Mouse (Mus musculus) forebrain, embryonic 11.5 days (tissue): ENCODE results near the gene Tjap1. TPM values are rescaled to one million over a fixed set of nuclear protein-coding genes. Genes with fewer than 3 reads are reported as not detected.

ENCODE experiments used
- ATAC-seq: fragments of 200-750 bp; cut with Nextera tagmentation; replicated peaks from 2 replicates; pipeline ENCODE4 v1.8.0; 2017; ENCODE audit warnings: moderate TSS enrichment; ENCODE audit not compliant: low FRiP score
- DNase-seq: peaks from one replicate; pipeline ENCODE4 v3.0.0-alpha.2; 2017; ENCODE audit warnings: low spot score
- H3K27ac ChIP-seq: fragments of 300-500 bp; sonication (generic); 2 replicates; pipeline ENCODE4 v1.5.1; 2014; ENCODE audit warnings: low read depth, low read length
- H3K27me3 ChIP-seq: fragments of 300-500 bp; sonication (generic); 2 replicates; pipeline ENCODE4 v1.6.1; 2014; ENCODE audit warnings: mild to moderate bottlenecking, low read length, mixed read lengths; ENCODE audit not compliant: control insufficient read depth, insufficient read depth
- H3K36me3 ChIP-seq: fragments of 300-500 bp; sonication (generic); 2 replicates; pipeline ENCODE4 v1.6.1; 2014; ENCODE audit warnings: mild to moderate bottlenecking, low read length, moderate library complexity, mixed read lengths; ENCODE audit not compliant: control insufficient read depth, insufficient read depth
- H3K4me1 ChIP-seq: fragments of 300-500 bp; sonication (generic); replicated peaks from 2 replicates; pipeline ENCODE4 v1.6.1; 2014; ENCODE audit warnings: low read length, mixed read lengths; ENCODE audit not compliant: control insufficient read depth, insufficient read depth
- H3K4me2 ChIP-seq: fragments of 300-500 bp; sonication (generic); 2 replicates; pipeline ENCODE4 v1.6.1; 2014; ENCODE audit warnings: low read depth, mild to moderate bottlenecking, low read length, moderate library complexity, mixed read lengths; ENCODE audit not compliant: severe bottlenecking
- H3K4me3 ChIP-seq: fragments of 300-500 bp; sonication (generic); 2 replicates; pipeline ENCODE4 v1.5.1; 2014; ENCODE audit warnings: low read depth, low read length
- H3K9ac ChIP-seq: fragments of 300-500 bp; sonication (generic); 2 replicates; pipeline ENCODE4 v1.6.1; 2014; ENCODE audit warnings: low read length
- H3K9me3 ChIP-seq: fragments of 300-500 bp; sonication (generic); 2 replicates; pipeline ENCODE4 v1.6.1; 2016; ENCODE audit warnings: low read length, mixed read lengths; ENCODE audit not compliant: control insufficient read depth
- WGBS: fragments of 180-500 bp; shearing (Covaris S2); extraction: QIAGEN DNeasy Blood & Tissue Kit; methylation state at CpG from one replicate; pipeline ENCODE4 v1.1.7; 2014; 5-methylcytosine and 5-hydroxymethylcytosine counted together
- polyA plus RNA-seq: library from polyadenylated mRNA; unstranded; fragments of >200 nt; fragmentation: Nextera tagmentation; extraction: Ambion mirVana; gene quantifications from 2 replicates; pipeline ENCODE4 v1.2.1, GENCODE M21; 2014

Tjap1 gene
- polyA plus RNA-seq, 1 experiment from 2014 or later, result 62.6 TPM

DNA sequence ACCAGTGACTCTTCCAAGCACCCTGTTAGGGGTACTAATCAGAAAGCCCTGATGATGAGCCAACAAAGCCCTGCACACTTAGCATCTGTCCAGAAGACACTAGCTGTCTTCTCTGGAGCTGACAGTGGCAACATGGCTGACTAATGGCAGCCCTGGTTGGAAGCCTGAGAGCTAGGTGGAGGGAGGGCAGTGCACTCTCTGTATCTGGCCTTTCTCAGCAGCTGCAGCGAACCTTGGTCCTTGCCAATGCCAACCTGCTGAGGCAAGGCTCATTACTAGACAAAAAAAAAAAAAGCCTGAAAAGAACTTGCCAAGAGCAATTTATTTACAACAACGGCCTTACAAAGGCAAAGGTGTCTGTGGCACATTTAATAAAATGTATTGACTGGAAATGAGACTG is 39.2 kb downstream of the Tjap1 start:
- Histone ChIP-seq H3K27me3 (no peaks in the 10 kb centered on the region), H3K4me1 (peaks cover 7% of the 10 kb centered on the region; the same call in 1 of the 2 replicates), H3K9ac (no peak overlapping the region), H3K4me3 (no peak overlapping the region), H3K9me3 (no peaks in the 10 kb centered on the region), H3K36me3 (peaks cover 33% of the 10 kb centered on the region; the same call in 1 of the 2 replicates), H3K27ac (no peak overlapping the region), H3K4me2 (no peak overlapping the region)
- DNase-seq (no peak), ATAC-seq (no peak)
- 75% methylated on average over 2 of the region's 2 CpGs for WGBS

DNA sequence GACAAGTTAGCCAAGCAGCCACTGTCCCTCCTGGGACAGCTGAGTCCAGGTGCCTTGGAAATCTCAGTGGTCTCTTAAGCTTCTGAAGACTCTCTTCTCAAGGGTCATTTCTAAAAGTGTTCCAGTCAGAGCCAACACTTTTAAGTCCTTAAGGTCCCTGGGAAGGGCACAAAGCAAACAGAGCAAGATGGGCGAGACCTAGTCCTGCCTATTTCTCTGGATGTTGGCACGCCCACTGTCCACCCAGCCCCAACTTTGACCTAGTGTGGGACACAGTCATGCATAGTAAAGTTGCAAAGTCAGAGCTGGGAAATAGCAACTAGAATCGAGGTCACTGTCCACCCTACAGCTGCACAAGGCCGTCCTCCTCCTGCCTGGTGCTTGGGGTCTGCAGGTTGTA is 39.8 kb downstream of the Tjap1 start:
- ATAC-seq, result no peak
- DNase-seq, result no peak
- no peak overlapping the region for H3K4me3 ChIP-seq
- no peak overlapping the region for H3K27ac ChIP-seq
- 90% methylated on average over 4 of the region's 4 CpGs for WGBS
- H3K4me1 ChIP-seq, result peaks cover 5% of the 10 kb centered on the region; the same call in 1 of the 2 replicates
- no peaks in the 10 kb centered on the region for H3K27me3 ChIP-seq
- H3K9me3 ChIP-seq, result no peaks in the 10 kb centered on the region
- H3K4me2 ChIP-seq, result no peak overlapping the region
- H3K9ac ChIP-seq, result no peak overlapping the region
- H3K36me3 ChIP-seq, result peaks cover 33% of the 10 kb centered on the region; the same call in 1 of the 2 replicates

- Histone ChIP-seq H3K9me3 (no peaks in the 10 kb centered on the region), H3K27me3 (no peaks in the 10 kb centered on the region), H3K4me1 (peaks cover 5% of the 10 kb centered on the region; the same call in 1 of the 2 replicates), H3K4me3 (no peak overlapping the region), H3K27ac (no peak overlapping the region), H3K4me2 (no peak overlapping the region), H3K36me3 (peaks cover 33% of the 10 kb centered on the region; the same call in 1 of the 2 replicates), H3K9ac (no peak overlapping the region)
- no peak for ATAC-seq
- DNase-seq, result no peak
- WGBS, result 90% methylated on average over 13 of the region's 13 CpGs
Measured at GRCm38 (mm10) chr17:46242274-46242673, 40.6 kb downstream of the Tjap1 start.

DNA sequence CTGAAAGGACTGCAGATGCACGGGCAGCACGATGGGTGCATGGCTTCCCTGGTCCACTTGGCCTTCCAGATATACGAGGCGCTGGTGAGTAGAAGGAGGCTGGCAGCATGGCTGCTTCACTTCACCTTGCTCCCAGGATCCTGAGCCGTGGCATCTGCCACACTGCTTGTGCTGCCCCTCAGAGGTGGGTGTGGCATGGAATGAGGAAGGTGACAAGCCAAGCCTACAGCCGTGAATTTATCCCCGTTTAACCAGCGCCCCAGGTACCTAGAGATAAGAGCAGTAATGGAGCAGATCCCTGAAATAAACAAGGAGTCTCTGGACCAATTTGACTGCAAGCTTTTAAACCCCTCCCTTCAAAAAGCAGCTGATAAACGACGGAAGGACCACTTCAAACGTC is 41.4 kb downstream of the Tjap1 start:
- no peaks in the 10 kb centered on the region for H3K27me3 ChIP-seq
- H3K27ac ChIP-seq, result no peak overlapping the region
- ATAC-seq, result no peak
- H3K9ac ChIP-seq, result no peak overlapping the region
- H3K4me3 ChIP-seq, result no peak overlapping the region
- no peaks in the 10 kb centered on the region for H3K9me3 ChIP-seq
- 86% methylated on average over 11 of the region's 11 CpGs for WGBS
- 0 out of 2 replicates have a peak, but pooled peaks cover under 1% of the 10 kb centered on the region for H3K4me1 ChIP-seq
- DNase-seq, result no peak
- peaks cover 38% of the 10 kb centered on the region; the same call in 1 of the 2 replicates for H3K36me3 ChIP-seq
- H3K4me2 ChIP-seq, result no peak overlapping the region

DNA sequence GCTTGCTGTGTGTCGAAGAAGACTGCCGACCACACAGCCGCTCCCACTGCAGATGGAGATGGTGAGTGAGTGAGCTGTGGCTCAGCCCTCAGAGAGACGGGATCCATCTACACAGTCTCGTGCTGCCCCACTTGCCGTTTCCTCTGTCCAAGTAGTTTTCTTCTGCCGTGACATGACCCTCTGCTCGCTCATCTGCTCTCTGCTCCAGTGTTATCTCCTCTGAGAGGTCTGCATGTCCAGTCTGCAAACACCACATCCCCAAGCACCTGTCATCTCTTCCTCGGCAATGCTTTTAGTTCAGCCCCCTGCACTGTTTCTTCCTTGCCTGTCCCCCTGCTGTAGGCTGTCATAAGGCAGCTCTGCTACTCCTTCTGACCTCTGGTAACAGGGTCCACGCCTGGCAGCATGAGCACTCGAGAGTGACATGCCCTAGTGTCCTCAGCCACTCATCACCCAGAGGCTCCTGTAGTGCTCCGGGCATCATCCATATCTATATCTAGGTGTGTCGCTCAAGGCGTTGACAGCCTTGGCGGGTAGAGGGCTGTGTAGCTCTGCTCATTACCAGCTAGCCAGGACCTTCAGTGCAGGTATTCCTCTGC is 43.2 kb downstream of the Tjap1 start:
- ATAC-seq, result no peak
- no peaks in the 10 kb centered on the region for H3K4me1 ChIP-seq
- H3K27ac ChIP-seq, result no peak overlapping the region
- no peak overlapping the region for H3K9ac ChIP-seq
- H3K4me3 ChIP-seq, result no peak overlapping the region
- no peaks in the 10 kb centered on the region for H3K27me3 ChIP-seq
- DNase-seq, result no peak
- peaks cover 32% of the 10 kb centered on the region; the same call in 1 of the 2 replicates for H3K36me3 ChIP-seq
- H3K9me3 ChIP-seq, result no peaks in the 10 kb centered on the region
- H3K4me2 ChIP-seq, result no peak overlapping the region
- 95% methylated on average over 15 of the region's 15 CpGs for WGBS

DNA sequence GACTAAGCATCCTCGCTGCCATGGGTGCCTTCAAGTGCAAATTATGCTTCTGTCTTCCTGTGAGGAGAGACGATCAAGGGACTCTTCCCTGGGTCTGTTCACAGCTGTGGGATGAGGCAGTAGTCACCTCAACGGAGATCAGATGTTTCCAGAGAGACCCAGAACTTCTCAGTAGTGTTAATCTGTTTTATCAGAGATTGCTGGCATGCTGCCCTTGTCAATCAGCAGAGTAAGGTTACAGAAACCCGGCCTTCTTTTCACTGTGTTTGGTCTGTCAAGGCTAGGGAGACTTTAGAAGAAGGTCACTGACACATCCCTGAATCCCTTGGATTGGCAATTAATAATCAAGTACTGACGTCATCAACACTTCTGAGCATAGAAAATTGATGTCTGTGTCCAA is 45.3 kb downstream of the Tjap1 start:
- H3K4me2 ChIP-seq, result no peak overlapping the region
- ATAC-seq (no peak), DNase-seq (no peak)
- WGBS, result 91% methylated on average over 5 of the region's 5 CpGs
- H3K9me3 ChIP-seq, result no peaks in the 10 kb centered on the region
- no peaks in the 10 kb centered on the region for H3K27me3 ChIP-seq
- H3K27ac ChIP-seq, result no peak overlapping the region
- no peaks in the 10 kb centered on the region for H3K4me1 ChIP-seq
- no peak overlapping the region for H3K4me3 ChIP-seq
- H3K36me3 ChIP-seq, result peaks cover 20% of the 10 kb centered on the region; the same call in 1 of the 2 replicates
- H3K9ac ChIP-seq, result no peak overlapping the region

- Histone ChIP-seq H3K36me3 (peaks cover 16% of the 10 kb centered on the region; the same call in 1 of the 2 replicates), H3K4me2 (no peak overlapping the region), H3K4me1 (no peaks in the 10 kb centered on the region), H3K27me3 (no peaks in the 10 kb centered on the region), H3K9ac (no peak overlapping the region), H3K27ac (no peak overlapping the region), H3K9me3 (no peaks in the 10 kb centered on the region), H3K4me3 (no peak overlapping the region)
- DNase-seq, result no peak
- ATAC-seq, result no peak
- WGBS, result 95% methylated on average over 6 of the region's 6 CpGs
Measured at GRCm38 (mm10) chr17:46237079-46237478, 45.7 kb downstream of the Tjap1 start.

DNA sequence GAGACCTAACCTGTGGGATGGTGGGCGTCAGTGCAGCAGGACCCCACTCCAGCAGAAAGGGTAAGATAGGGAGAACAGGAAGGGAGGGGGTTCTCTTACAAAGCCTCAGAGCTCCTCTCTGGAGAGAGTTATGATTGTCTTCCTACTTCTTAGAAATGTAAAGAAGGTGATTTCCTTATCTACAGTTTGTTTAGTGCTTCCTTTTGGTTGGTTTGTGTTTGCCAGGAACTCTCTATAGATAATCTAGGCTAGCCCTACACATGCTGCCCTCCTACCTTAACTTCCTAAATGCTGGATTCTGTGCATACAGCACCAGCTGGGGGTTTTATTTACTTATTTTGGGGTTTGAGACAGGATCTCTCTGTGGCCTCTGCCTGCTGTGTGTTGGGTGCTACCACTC is 46.8 kb downstream of the Tjap1 start:
- H3K27me3 ChIP-seq, result no peaks in the 10 kb centered on the region
- no peaks in the 10 kb centered on the region for H3K4me1 ChIP-seq
- H3K4me3 ChIP-seq, result no peak overlapping the region
- no peaks in the 10 kb centered on the region for H3K9me3 ChIP-seq
- H3K9ac ChIP-seq, result no peak overlapping the region
- H3K27ac ChIP-seq, result no peak overlapping the region
- no peak overlapping the region for H3K4me2 ChIP-seq
- no peak for ATAC-seq
- 100% methylated on average over 1 of the region's 1 CpGs for WGBS
- peaks cover 16% of the 10 kb centered on the region; the same call in 1 of the 2 replicates for H3K36me3 ChIP-seq
- DNase-seq, result no peak

GRCm38 (mm10) chr17:46227576-46227975 is 55.2 kb downstream of the Tjap1 start:
- H3K9ac ChIP-seq, result no peak overlapping the region
- no peak overlapping the region for H3K27ac ChIP-seq
- no peaks in the 10 kb centered on the region for H3K4me1 ChIP-seq
- no peak overlapping the region for H3K4me3 ChIP-seq
- H3K9me3 ChIP-seq, result no peaks in the 10 kb centered on the region
- no peak for DNase-seq
- no peaks in the 10 kb centered on the region for H3K27me3 ChIP-seq
- ATAC-seq, result no peak
- no peak overlapping the region for H3K4me2 ChIP-seq
- WGBS, result 88% methylated on average over 7 of the region's 7 CpGs
- H3K36me3 ChIP-seq, result peaks cover 19% of the 10 kb centered on the region; the same call in 1 of the 2 replicates
